Mouse (Mus musculus) liver, embryonic 14.5 days (tissue): Measurements from ENCODE around the gene Nuak1. TPM values are rescaled to one million over a fixed set of nuclear protein-coding genes. Genes with fewer than 3 reads are reported as not detected.
A peak's percentile ranks its signal among the peaks of the same experiment; 100 is the strongest.

ENCODE experiments used
- ATAC-seq: fragments of 200-750 bp; cut with Nextera tagmentation; 2 replicates; pipeline ENCODE4 v1.8.0; 2017; ENCODE audit warnings: moderate number of reproducible peaks, mild to moderate bottlenecking, moderate library complexity; ENCODE audit not compliant: insufficient read depth
- DNase-seq, 3 experiments: peaks; one replicate each; pipeline ENCODE4 v3.0.0-alpha.2; 2012 to 2013; ENCODE audit warnings: low read depth in 3 of 3, low spot score in 3 of 3
- H3K27ac ChIP-seq: fragments of 300-500 bp; sonication (generic); 2 replicates; pipeline ENCODE4 v1.5.1; 2014; ENCODE audit warnings: moderate library complexity, mild to moderate bottlenecking, control low read depth, inconsistent platforms
- H3K27me3 ChIP-seq: fragments of 300-500 bp; sonication (generic); 2 replicates; pipeline ENCODE4 v1.6.1; 2014; ENCODE audit warnings: mild to moderate bottlenecking, low read length, moderate library complexity; ENCODE audit not compliant: control insufficient read depth, insufficient read depth
- H3K36me3 ChIP-seq: fragments of 300-500 bp; sonication (generic); replicated peaks from 2 replicates; pipeline ENCODE4 v1.6.1; 2014; ENCODE audit warnings: low read depth; ENCODE audit not compliant: control insufficient read depth, insufficient read depth
- H3K4me1 ChIP-seq, 2 experiments: fragments of 200-500 bp in 1 of 2; fragments of 300-500 bp in 1 of 2; sonication (generic) in 1 of 2; replicated peaks; 2 replicates each; pipeline ENCODE4 v1.6.1; 2012 to 2014; ENCODE audit warnings: antibody characterized with exemption in 1 of 2, inconsistent platforms in 1 of 2, low read length in 1 of 2; ENCODE audit not compliant: control insufficient read depth in 2 of 2, insufficient read depth in 2 of 2
- H3K4me2 ChIP-seq: fragments of 300-500 bp; sonication (generic); 2 replicates; pipeline ENCODE4 v1.6.1; 2014; ENCODE audit warnings: low read depth, mild to moderate bottlenecking, control low read depth, moderate library complexity
- H3K4me3 ChIP-seq, 2 experiments: fragments of 200-500 bp in 1 of 2; fragments of 300-500 bp in 1 of 2; sonication (generic) in 1 of 2; 2 replicates each; pipeline ENCODE4 v1.5.1; 2012 to 2014; ENCODE audit warnings: low read depth in 2 of 2, low read length in 2 of 2, mild to moderate bottlenecking in 2 of 2, control low read depth in 1 of 2, inconsistent platforms in 1 of 2, moderate library complexity in 1 of 2; ENCODE audit not compliant: insufficient read depth in 1 of 2
- H3K9ac ChIP-seq: fragments of 300-500 bp; sonication (generic); replicated peaks from 2 replicates; pipeline ENCODE4 v1.6.1; 2014; ENCODE audit warnings: mild to moderate bottlenecking, control low read depth, moderate library complexity
- H3K9me3 ChIP-seq: fragments of 300-500 bp; sonication (generic); 2 replicates; pipeline ENCODE4 v1.6.1; 2016; ENCODE audit warnings: low read length, mixed read lengths; ENCODE audit not compliant: control insufficient read depth
- CTCF ChIP-seq: IDR thresholded peaks from 2 replicates; pipeline ENCODE4 v1.5.1; 2016; ENCODE audit warnings: antibody characterized with exemption, low read depth, control low read depth
- EP300 ChIP-seq: IDR thresholded peaks from 2 replicates; pipeline ENCODE4 v1.6.1; 2016; ENCODE audit warnings: antibody characterized with exemption, low read depth
- WGBS: fragments of 180-500 bp; shearing (Covaris S2); extraction: QIAGEN DNeasy Blood & Tissue Kit; methylation state at CpG from one replicate; pipeline ENCODE4 v1.1.7; 2014; ENCODE audit not compliant: insufficient replicate concordance; 5-methylcytosine and 5-hydroxymethylcytosine counted together
- polyA plus RNA-seq, 2 experiments: library from polyadenylated mRNA; depleted of rRNA in 1 of 2; stranded (reverse) in 1 of 2; unstranded in 1 of 2; fragments of >200 nt; fragmentation: Nextera tagmentation in 1 of 2; extraction: Ambion mirVana in 1 of 2; gene quantifications; 2 replicates each; pipeline versions ENCODE4 v1.2.1 to v1.2.3; 2012 to 2014

The Nuak1 gene
- polyA plus RNA-seq, 2 experiments = 0.03 to 0.42 TPM

GRCm38 (mm10) chr10:84458094-84458493, 17.7 kb upstream of the Nuak1 start:
- Histone ChIP-seq H3K27ac (no peak overlapping the region), H3K27me3 (no peaks in the 10 kb centered on the region), H3K4me2 (no peak overlapping the region), H3K4me3 (no peak overlapping the region), H3K9ac (no peak overlapping the region), H3K36me3 (no peaks in the 10 kb centered on the region), H3K9me3 (no peaks in the 10 kb centered on the region), H3K4me1 (no peaks in the 10 kb centered on the region; a peak in 1 of 4 replicates)
- WGBS = 59% methylated on average over 5 of the region's 5 CpGs
- ATAC-seq = no peak
- no peak for DNase-seq
- TF ChIP-seq EP300 = no peak
- TF ChIP-seq CTCF = no peak

GRCm38 (mm10) chr10:84457539-84457938, 17.1 kb upstream of the Nuak1 start:
- ATAC-seq (no peak), DNase-seq (no peak)
- WGBS = 69% methylated on average over 9 of the region's 9 CpGs
- Histone ChIP-seq H3K9me3 (no peaks in the 10 kb centered on the region), H3K27me3 (no peaks in the 10 kb centered on the region), H3K36me3 (no peaks in the 10 kb centered on the region), H3K4me3 (no peak overlapping the region), H3K27ac (no peak overlapping the region), H3K9ac (no peak overlapping the region), H3K4me1 (no peaks in the 10 kb centered on the region; a peak in 1 of 4 replicates), H3K4me2 (no peak overlapping the region)
- no peak for TF ChIP-seq CTCF
- TF ChIP-seq EP300 = no peak

DNA sequence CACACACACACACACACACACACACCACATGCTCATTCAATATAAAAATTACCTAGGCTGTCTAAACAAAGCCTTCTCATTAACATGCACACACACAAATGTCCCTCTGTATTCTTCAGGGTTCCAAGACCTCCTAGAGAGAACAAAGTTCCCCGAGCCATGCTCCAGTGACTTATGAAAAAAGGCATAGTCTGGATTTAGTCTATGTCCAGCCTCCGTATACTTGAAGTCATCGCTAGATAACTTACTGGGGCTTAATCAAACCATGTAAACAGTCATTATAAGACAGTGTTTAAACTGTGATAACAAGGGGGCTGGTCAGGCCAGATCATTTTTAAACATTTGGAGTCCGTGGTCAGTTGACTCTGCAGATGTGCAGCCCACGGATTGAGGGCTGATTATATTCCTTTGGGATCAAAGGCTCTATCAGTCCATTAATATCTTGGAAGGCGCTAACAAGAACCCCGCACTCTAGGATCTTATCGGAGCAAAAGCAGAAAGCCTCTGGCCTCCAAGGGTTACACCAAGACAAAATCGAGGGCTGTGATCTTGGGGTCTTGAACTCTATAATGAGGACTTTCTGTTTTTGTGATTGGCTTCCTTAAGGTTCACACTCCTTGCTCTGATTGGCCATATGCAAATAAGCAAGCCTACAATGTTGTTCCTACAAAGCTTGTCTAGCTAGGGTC, 16.4 kb upstream of the Nuak1 start:
- no peak overlapping the region for H3K27ac ChIP-seq
- no peaks in the 10 kb centered on the region; a peak in 1 of 4 replicates for H3K4me1 ChIP-seq
- WGBS = 54% methylated on average over 9 of the region's 9 CpGs
- no peaks in the 10 kb centered on the region for H3K9me3 ChIP-seq
- H3K9ac ChIP-seq = no peak overlapping the region
- DNase-seq (no peak), ATAC-seq (no peak)
- no peak overlapping the region for H3K4me3 ChIP-seq
- H3K27me3 ChIP-seq = no peaks in the 10 kb centered on the region
- TF ChIP-seq EP300 = no peak
- TF ChIP-seq CTCF = no peak
- no peak overlapping the region for H3K4me2 ChIP-seq
- H3K36me3 ChIP-seq = no peaks in the 10 kb centered on the region

GRCm38 (mm10) chr10:84451883-84452282, 11.5 kb upstream of the Nuak1 start:
- no peak for TF ChIP-seq EP300
- no peak for TF ChIP-seq CTCF
- no peak for DNase-seq
- Histone ChIP-seq H3K9ac (no peak overlapping the region), H3K4me3 (no peak overlapping the region), H3K27ac (no peak overlapping the region), H3K4me2 (no peak overlapping the region), H3K4me1 (no peaks in the 10 kb centered on the region), H3K9me3 (no peaks in the 10 kb centered on the region), H3K36me3 (no peaks in the 10 kb centered on the region), H3K27me3 (no peaks in the 10 kb centered on the region)
- 56% methylated on average over 4 of the region's 4 CpGs for WGBS
- no peak for ATAC-seq

DNA sequence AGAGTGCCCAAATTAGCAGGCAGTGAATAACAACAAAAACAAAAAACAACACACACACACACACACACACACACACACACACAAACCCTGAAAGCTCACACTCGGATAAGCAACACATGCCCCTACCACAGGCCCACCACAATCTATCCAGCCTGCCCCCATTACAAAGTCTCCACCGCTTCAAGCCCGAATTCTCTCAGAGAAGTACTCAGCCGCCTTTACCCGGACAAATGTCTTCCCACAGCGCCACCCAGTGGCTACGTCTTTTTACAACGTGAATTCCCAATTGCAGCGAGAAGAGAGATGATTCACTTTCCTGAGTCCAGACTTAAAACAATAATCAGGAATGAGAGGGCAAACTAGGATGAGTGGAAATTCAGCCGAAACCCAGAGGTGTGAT, 10.3 kb upstream of the Nuak1 start:
- TF ChIP-seq EP300 (no peak), CTCF (peak; percentile 74)
- H3K9ac ChIP-seq = no peak overlapping the region
- ATAC-seq = no peak
- H3K4me3 ChIP-seq = no peak overlapping the region
- H3K27ac ChIP-seq = no peak overlapping the region
- H3K4me1 ChIP-seq = no peaks in the 10 kb centered on the region
- H3K9me3 ChIP-seq = no peaks in the 10 kb centered on the region
- DNase-seq = peak; percentile 12 to 30 (median 13)
- no peak overlapping the region for H3K4me2 ChIP-seq
- no peaks in the 10 kb centered on the region for H3K27me3 ChIP-seq
- H3K36me3 ChIP-seq = no peaks in the 10 kb centered on the region
- WGBS = 3% methylated on average over 10 of the region's 10 CpGs
